ENCODE assay signal across 8 mouse cellular contexts in the genomic region with DNA sequence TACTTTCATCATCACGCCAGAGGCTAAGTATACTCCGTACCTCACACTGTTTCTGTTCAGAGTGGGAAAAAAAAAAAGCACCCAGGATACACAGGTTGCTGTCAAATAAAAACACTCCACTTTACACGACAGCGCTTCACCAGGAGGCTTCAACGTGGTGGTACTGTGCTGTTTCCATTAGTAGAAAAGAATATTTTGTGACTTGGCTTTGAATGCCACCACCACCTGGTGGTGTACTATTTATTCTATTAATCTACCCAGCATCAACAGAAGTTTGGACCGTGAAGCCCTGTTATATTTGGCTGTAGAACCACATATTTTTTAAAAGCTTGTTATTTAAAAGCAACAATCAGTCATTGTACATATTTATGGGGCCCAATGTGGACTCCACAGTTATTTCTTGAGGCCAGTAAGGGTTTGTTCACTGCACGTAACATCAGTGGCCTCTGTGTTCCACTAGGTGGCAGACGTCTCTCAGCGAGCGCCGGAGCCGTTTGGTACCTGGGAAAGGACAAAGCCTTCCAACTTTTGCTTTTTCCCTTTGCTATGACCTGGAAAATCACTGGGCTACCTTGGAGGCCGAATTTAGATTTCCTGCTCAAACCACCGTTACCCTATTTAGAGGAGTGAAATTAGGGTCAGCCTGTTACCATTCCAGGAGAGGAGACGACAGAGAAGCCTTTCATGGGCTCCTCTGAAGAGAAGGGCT. TPM values are rescaled to one million over a fixed set of nuclear protein-coding genes. Genes with fewer than 3 reads are reported as not detected.
DNase-seq lines count a peak whose midpoint lies in the region; ATAC-seq and TF ChIP-seq lines count a peak whose summit lies in the region.

No protein-coding gene starts in this region.

- TF ChIP-seq EP300 in liver, postnatal 0 days (IDR thresholded peaks at IDR 0.05; ENCODE audit: low read depth) = no peak

- 20% methylated on average over 15 of the region's 15 CpGs for WGBS in bone marrow, adult 2 months
- WGBS in embryonic facial prominence, embryonic 15.5 days = 25% methylated on average over 15 of the region's 15 CpGs
- WGBS in liver, postnatal 0 days (ENCODE audit: insufficient replicate concordance) = 27% methylated on average over 15 of the region's 15 CpGs
- 30% methylated on average over 15 of the region's 15 CpGs for WGBS in neural tube, embryonic 13.5 days

- TF ChIP-seq CTCF in E14TG2a.4 (conservative IDR thresholded peaks at IDR 0.05; ENCODE audit: low read length) = peak; percentile 78
- TF ChIP-seq CTCF in bone marrow, adult 2 months (IDR thresholded peaks at IDR 0.05; ENCODE audit: control insufficient read depth, insufficient read depth, low read length) = peak; percentile 87
- peak; percentile 86 for TF ChIP-seq CTCF in liver, postnatal 0 days (IDR thresholded peaks at IDR 0.05; ENCODE audit: low read depth)
- TF ChIP-seq CTCF in testis, adult 2 months (IDR thresholded peaks at IDR 0.05; ENCODE audit: control insufficient read depth, insufficient read depth, insufficient replicate concordance, low read depth, low read length) = peak; percentile 57; the same call in 1 of the 2 replicates

- no peak overlapping the region for H3K4me2 ChIP-seq in embryonic facial prominence, embryonic 15.5 days (replicated peaks)
- H3K4me2 ChIP-seq in liver, postnatal 0 days (ENCODE audit: low read depth, low read length) = no peak overlapping the region
- no peak overlapping the region for H3K4me2 ChIP-seq in neural tube, embryonic 13.5 days

- no peaks in the 10 kb centered on the region for H3K4me1 ChIP-seq in E14TG2a.4 (replicated peaks; ENCODE audit: low read depth, low read length)
- H3K4me1 ChIP-seq in bone marrow, adult 2 months (ENCODE audit: control insufficient read depth, insufficient read depth, low read length) = peaks cover 2% of the 10 kb centered on the region; the same call in 1 of the 2 replicates
- H3K4me1 ChIP-seq in embryonic facial prominence, embryonic 15.5 days = no peaks in the 10 kb centered on the region
- H3K4me1 ChIP-seq in liver, postnatal 0 days (ENCODE audit: insufficient read depth) = no peaks in the 10 kb centered on the region
- no peaks in the 10 kb centered on the region; the same call in 1 of the 2 replicates for H3K4me1 ChIP-seq in neural tube, embryonic 13.5 days (replicated peaks)
- H3K4me1 ChIP-seq in testis, adult 2 months (ENCODE audit: control insufficient read depth, insufficient read depth, low read length) = no peaks in the 10 kb centered on the region

- H3K9me3 ChIP-seq in E14TG2a.4 (ENCODE audit: low read length) = no peaks in the 10 kb centered on the region
- no peaks in the 10 kb centered on the region for H3K9me3 ChIP-seq in embryonic facial prominence, embryonic 15.5 days (replicated peaks)
- no peaks in the 10 kb centered on the region for H3K9me3 ChIP-seq in liver, postnatal 0 days (ENCODE audit: low read length)
- no peaks in the 10 kb centered on the region for H3K9me3 ChIP-seq in neural tube, embryonic 13.5 days

- H3K36me3 ChIP-seq in E14TG2a.4 (ENCODE audit: insufficient read depth, low read length) = no peaks in the 10 kb centered on the region
- H3K36me3 ChIP-seq in embryonic facial prominence, embryonic 15.5 days = peaks cover 7% of the 10 kb centered on the region
- H3K36me3 ChIP-seq in liver, postnatal 0 days (replicated peaks; ENCODE audit: insufficient read depth, low read length) = peaks cover 2% of the 10 kb centered on the region; the same call in 1 of the 2 replicates
- peaks cover 4% of the 10 kb centered on the region; the same call in 1 of the 2 replicates for H3K36me3 ChIP-seq in neural tube, embryonic 13.5 days
- no peaks in the 10 kb centered on the region; the same call in 1 of the 2 replicates for H3K36me3 ChIP-seq in testis, adult 2 months (ENCODE audit: control insufficient read depth, insufficient read depth, low read length)

- no peak overlapping the region for H3K4me3 ChIP-seq in E14TG2a.4 (replicated peaks; ENCODE audit: low read length)
- H3K4me3 ChIP-seq in bone marrow, adult 2 months (replicated peaks; ENCODE audit: control insufficient read depth, low read depth, low read length) = no peak overlapping the region
- no peak overlapping the region for H3K4me3 ChIP-seq in embryonic facial prominence, embryonic 15.5 days (replicated peaks)
- no peak overlapping the region for H3K4me3 ChIP-seq in liver, postnatal 0 days (ENCODE audit: low read depth, low read length)
- H3K4me3 ChIP-seq in neural tube, embryonic 13.5 days = no peak overlapping the region
- H3K4me3 ChIP-seq in testis, adult 2 months (ENCODE audit: control insufficient read depth, low read depth, low read length) = no peak overlapping the region

- ATAC-seq in embryonic facial prominence, embryonic 15.5 days (ENCODE audit: insufficient number of reproducible peaks, low FRiP score, low TSS enrichment, low read depth) = peak; percentile 48; the same call in 1 of the 2 replicates
- 0 out of 2 replicates have a peak, but pooled peaks have one; percentile 43 for ATAC-seq in liver, postnatal 0 days
- peak; percentile 79; the same call in 1 of the 2 replicates for ATAC-seq in neural tube, embryonic 13.5 days (ENCODE audit: low read depth)

- H3K27me3 ChIP-seq in E14TG2a.4 (ENCODE audit: insufficient read depth, low read length) = no peaks in the 10 kb centered on the region
- no peaks in the 10 kb centered on the region for H3K27me3 ChIP-seq in embryonic facial prominence, embryonic 15.5 days
- no peaks in the 10 kb centered on the region for H3K27me3 ChIP-seq in liver, postnatal 0 days (ENCODE audit: insufficient read depth, low read length)
- H3K27me3 ChIP-seq in neural tube, embryonic 13.5 days = no peaks in the 10 kb centered on the region
- no peaks in the 10 kb centered on the region for H3K27me3 ChIP-seq in testis, adult 2 months (ENCODE audit: control insufficient read depth, insufficient read depth, low read length)

- peak; percentile 69 to 77 for DNase-seq in heart, postnatal 14 days
- DNase-seq in kidney, postnatal 36 days = peak; percentile 61 to 81
- peak; percentile 59 for DNase-seq in liver, postnatal 0 days

- intact Hi-C loops in heart, postnatal 14 days (cut with DNase I) = loop anchor here (1.0 kb wide), 1 partner anchor 320 kb away; no protein-coding TSS in a partner anchor

- TF ChIP-seq POLR2A in bone marrow, adult 2 months (IDR thresholded peaks at IDR 0.05; ENCODE audit: borderline replicate concordance, control insufficient read depth, low read depth, low read length) = no peak
- TF ChIP-seq POLR2A in testis, adult 2 months (IDR thresholded peaks at IDR 0.05; ENCODE audit: control insufficient read depth, low read depth, low read length) = no peak

- no peak overlapping the region for H3K27ac ChIP-seq in bone marrow, adult 2 months (ENCODE audit: control insufficient read depth, insufficient read depth, low read depth, low read length, poor library complexity)
- H3K27ac ChIP-seq in embryonic facial prominence, embryonic 15.5 days (replicated peaks) = no peak overlapping the region
- no peak overlapping the region for H3K27ac ChIP-seq in liver, postnatal 0 days (ENCODE audit: low read depth)
- no peak overlapping the region; the same call in 1 of the 2 replicates for H3K27ac ChIP-seq in neural tube, embryonic 13.5 days (replicated peaks)
- H3K27ac ChIP-seq in testis, adult 2 months (ENCODE audit: control insufficient read depth, insufficient read depth, low read depth, low read length) = no peak overlapping the region

- no peak overlapping the region for H3K9ac ChIP-seq in embryonic facial prominence, embryonic 15.5 days
- no peak overlapping the region for H3K9ac ChIP-seq in liver, postnatal 0 days (replicated peaks)
- H3K9ac ChIP-seq in neural tube, embryonic 13.5 days = peak overlapping the region; percentile 35; the same call in 1 of the 2 replicates

RNA-seq across cellular contexts. Expression of gene Slc25a24, which starts 48.3 kb away (rescaled TPM):
- 7.5 and 11.8 TPM in 2 replicates for polyA plus RNA-seq in bone marrow, adult 2 months (2011; ENCODE audit: insufficient read depth, insufficient read length, low replicate concordance, missing spikeins)
- polyA plus RNA-seq in embryonic facial prominence, embryonic 15.5 days (2015; fragmentation: Nextera tagmentation; extraction: Ambion mirVana) = 46.9 and 49.5 TPM in 2 replicates
- total RNA-seq in heart, postnatal 14 days (2021) = 1 to 10 TPM; 7.7 to 9.3 TPM
- polyA plus RNA-seq in liver, postnatal 0 days (2015; fragmentation: Nextera tagmentation; extraction: Ambion mirVana) = 4.0 and 5.7 TPM in 2 replicates
- 9.2 and 12.1 TPM in 2 replicates for polyA plus RNA-seq in neural tube, embryonic 13.5 days (2015; fragmentation: Nextera tagmentation; extraction: Ambion mirVana)
- polyA plus RNA-seq in testis, adult 2 months (2012; rRNA removed) = 3.1 and 3.2 TPM in 2 replicates
